Mouse (Mus musculus) C2C12 (cell line): ENCODE data around the gene Hmgb3.

Experiments
- CEBPB ChIP-seq: IDR thresholded peaks from one replicate; pipeline ENCODE4 v1.6.1; 2011; ENCODE audit warnings: low read depth, mild to moderate bottlenecking, control low read depth, moderate library complexity
- CTCF ChIP-seq: IDR thresholded peaks from one replicate; pipeline ENCODE4 v1.5.1; 2011; ENCODE audit not compliant: control insufficient read depth, insufficient read depth, insufficient read length
- MAX ChIP-seq: IDR thresholded peaks from one replicate; pipeline ENCODE4 v1.6.1; 2011; ENCODE audit warnings: mild to moderate bottlenecking, control low read depth
- MYOD1 ChIP-seq: IDR thresholded peaks from one replicate; pipeline ENCODE4 v1.6.1; 2011; ENCODE audit warnings: low read depth; ENCODE audit not compliant: control insufficient read depth, insufficient read length
- USF1 ChIP-seq: IDR thresholded peaks from one replicate; pipeline ENCODE4 v1.6.1; 2011; ENCODE audit warnings: low read depth, mild to moderate bottlenecking, control low read depth, moderate library complexity

- no peak for TF ChIP-seq CEBPB
- TF ChIP-seq CTCF, result no peak
- TF ChIP-seq MAX, result no peak
- TF ChIP-seq MYOD1, result no peak
- TF ChIP-seq USF1, result no peak
Observed at GRCm38 (mm10) chrX:71573132-71573900, 17.6 kb downstream of the Hmgb3 start.
